Mouse (Mus musculus) liver, adult (tissue): Measurements from ENCODE around the gene Vwc2l.

ENCODE experiments used
- GATA4 ChIP-seq: IDR thresholded peaks from 2 replicates; pipeline ENCODE4 v1.6.1; 2014; ENCODE audit warnings: mild to moderate bottlenecking, low read length; ENCODE audit not compliant: insufficient replicate concordance

The Vwc2l gene

DNA sequence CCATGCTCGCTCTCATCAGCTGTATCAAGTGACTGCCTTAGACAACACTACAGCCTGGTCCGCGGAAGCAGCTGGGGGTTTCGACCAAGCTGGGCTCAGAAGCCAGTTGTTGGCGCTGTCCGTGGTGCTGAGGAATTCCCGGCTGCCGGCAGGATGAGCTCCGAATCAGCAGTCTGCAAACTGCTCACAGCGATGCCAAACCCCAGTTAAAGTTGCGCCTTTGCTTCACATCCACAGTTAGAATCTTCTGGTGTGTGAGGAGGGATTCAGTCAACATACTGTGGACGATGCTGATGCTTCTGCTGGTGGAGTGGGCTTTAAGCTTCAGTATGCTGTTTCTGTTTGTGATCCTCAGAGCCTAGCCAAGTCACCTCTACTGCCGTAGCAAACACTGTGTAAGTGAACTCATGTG, at the start of gene Vwc2l:
Gene Vwc2l, plus strand, starts transcription at position 61 of the 412 bp plus-strand sequence.
- no peak for TF ChIP-seq GATA4

DNA sequence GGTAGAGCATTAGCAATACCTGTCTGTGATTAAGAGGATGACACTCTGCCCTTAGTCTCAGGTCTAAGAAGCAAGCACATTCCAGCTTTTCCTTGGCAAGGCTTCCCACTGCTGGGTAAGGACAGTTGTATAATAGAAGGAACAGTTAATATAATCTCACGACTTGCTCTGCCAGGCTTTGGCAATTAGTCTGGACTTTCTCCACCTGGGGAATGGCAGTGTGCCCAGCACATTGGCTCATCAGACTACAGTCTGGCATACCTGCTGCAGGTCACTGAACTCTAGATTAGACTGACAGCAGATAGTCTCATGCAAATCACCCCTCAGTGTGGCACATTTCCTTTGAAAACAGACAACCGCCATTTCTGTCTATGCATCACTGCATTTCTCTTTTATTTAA, 33.0 kb upstream of the Vwc2l start:
- peak; percentile 72; the same call in 1 of the 2 replicates for TF ChIP-seq GATA4

DNA sequence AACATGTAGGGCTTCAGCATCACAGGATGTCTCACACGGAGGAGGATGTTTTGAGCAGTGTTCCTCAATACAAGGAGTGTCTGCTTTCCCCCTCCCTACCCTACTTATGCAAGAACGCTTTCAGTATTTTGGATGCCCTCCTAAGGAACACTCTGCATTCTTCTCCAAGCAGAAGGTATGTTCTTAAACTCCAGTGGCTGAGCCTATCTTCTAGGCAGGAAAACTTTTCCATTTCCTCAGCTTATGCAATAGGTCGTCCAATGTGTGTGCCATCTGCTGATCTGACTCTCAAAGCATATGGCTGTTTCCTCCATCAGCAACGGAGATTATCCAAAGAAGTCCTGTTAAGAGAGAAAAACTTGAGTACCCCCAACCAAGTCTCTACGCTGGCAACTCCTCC, 25.2 kb upstream of the Vwc2l start:
- no peak for TF ChIP-seq GATA4

DNA sequence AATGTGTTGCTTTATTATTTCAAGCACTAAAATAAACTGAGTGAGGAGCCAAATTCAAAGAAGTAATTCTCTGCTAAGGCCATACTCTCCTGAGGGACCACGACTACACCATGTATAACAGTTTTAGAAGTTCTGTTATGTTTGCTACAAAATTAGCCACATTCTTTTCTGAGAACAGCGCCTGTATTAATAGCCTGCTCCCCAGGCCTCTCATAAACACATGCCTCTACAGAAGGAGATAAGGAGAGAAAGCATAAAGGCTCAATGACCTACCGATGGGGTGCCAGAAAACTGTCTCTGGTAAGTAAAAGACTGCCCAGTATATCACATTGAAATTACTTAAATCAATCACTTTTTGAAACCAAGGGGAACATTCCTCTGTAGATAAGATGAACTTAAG, 21.6 kb upstream of the Vwc2l start:
- no peak for TF ChIP-seq GATA4

DNA sequence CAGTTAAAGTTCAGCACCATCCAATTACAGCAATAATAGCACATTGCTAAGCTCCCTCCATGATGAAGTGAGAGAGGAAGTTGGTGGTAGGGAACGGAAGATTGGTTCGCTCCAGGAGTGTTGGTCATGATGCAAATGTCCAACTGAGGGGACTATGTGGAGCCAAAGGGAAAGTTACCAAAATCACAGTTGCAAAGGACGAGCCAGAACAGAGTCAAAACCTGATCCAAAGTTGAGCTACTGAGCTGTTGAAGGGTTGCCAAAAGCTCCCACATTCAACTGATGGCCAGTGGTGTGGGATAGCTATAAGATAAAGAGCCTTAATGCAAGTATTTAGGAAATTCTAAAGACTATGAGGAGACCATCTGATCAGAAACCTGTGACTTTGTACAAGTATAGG, 19.7 kb upstream of the Vwc2l start:
- no peak for TF ChIP-seq GATA4

DNA sequence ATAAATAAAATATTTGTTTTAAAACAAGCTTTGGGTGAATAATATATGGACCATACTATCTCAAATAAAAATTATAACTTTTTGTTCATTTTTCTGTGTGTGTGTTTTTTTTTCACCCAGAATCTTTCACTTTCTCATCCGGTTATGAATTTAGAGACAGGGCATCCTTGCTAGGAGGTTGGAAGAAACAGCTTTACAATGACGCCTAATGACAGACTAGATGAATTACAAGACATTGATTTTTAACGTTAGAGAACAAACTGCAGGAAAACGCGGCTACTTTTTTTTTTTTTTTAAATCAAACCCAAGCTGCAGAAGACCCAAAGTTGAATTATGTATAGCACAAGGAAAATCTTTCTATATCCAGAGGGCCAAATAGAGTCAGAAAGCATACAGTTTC, 470 bp upstream of the Vwc2l start:
- TF ChIP-seq GATA4, result no peak

DNA sequence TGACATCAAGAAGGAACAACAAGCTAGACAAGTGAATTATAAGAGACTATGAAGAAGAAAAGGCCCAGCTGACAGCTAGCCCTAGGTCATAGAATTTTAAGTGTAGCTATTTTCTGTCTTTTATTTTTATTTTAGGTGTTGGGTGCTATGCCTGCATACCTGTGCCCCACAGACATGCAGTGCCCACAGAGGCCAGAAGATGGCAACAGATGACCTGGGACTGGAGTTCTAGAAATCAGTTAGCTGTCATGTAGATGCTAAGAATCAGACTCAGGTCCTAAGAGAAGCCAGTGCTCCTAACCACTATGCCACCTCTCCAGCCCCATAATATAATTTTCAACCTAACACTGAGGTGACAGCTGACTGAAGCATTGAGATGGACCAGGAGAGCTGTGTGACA, 61.6 kb downstream of the Vwc2l start:
- no peak for TF ChIP-seq GATA4

DNA sequence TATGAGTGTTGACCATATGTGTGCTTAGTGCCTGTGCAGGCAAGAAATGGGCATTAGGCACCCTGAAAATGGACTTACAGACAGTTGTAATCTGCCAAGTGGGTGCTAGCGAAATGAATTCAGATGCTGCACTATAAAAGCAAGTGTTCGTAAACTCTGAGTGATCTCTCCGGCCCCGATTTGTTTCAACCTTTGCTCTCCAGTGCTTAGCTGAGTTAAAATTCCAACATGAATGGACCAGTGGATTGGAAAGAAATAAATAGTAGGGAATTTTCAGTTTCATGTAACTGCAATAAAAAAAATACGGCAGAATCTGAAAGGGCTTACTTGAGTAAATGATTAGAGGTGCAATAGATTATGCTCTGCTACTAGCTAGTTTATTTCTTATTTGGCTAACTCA, 66.1 kb downstream of the Vwc2l start:
- TF ChIP-seq GATA4, result no peak

DNA sequence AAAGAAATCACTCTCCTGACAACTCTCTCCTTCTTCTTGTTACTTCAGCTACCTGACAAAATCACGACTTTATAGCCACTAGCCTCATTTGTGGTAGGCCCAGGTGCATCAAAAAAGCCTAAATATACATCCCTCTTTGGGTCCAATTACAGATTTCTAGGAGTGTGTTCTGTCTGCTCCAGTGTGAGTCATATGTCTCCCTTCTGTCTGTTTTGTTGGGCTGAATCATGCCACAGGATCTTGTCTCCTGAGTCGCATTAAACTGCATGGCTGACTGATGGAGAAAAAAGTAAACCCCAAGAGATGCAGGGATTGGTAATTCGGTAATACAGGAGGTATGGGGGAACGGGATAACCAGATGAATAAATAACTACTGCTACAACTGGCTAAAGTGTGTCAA, 69.6 kb downstream of the Vwc2l start:
- TF ChIP-seq GATA4, result no peak

DNA sequence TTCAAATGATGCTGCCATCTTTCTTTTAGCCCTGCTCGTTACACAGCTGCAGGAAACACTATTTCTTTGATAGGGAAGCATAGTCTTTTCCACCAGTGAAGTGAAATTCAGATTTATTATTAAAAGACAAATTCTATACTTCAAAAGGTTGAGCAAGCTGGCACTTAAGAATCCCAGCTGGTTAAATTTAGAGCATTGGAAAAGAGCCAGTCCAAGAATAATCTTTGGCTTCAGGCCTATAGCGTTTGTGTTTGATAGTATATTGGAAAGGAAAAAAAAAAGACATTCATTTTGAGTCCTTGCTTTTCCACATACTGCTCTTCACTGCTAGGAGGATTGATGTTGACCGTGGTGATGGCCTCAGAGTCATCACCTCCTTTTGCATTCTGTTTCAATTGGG, 77.9 kb downstream of the Vwc2l start:
- no peak for TF ChIP-seq GATA4

DNA sequence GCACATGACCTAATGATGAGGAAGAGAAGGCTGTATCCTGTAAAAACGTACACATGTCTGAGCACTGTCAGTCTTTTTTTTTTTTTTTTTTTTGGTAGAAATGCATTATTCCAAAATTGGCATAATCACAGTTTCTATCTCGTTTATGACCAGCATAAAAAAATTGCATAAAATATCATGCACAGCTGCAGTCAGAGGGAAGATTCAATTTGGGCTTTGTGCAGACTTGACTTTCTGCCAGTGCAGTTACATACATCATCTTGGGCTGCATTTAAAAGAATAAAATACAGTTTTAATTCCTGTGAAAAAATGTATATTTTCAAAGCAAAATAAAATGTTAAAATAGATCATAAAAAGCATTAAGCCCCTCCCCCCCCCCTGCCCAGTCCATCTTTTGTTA, 97.6 kb downstream of the Vwc2l start:
- TF ChIP-seq GATA4, result no peak

DNA sequence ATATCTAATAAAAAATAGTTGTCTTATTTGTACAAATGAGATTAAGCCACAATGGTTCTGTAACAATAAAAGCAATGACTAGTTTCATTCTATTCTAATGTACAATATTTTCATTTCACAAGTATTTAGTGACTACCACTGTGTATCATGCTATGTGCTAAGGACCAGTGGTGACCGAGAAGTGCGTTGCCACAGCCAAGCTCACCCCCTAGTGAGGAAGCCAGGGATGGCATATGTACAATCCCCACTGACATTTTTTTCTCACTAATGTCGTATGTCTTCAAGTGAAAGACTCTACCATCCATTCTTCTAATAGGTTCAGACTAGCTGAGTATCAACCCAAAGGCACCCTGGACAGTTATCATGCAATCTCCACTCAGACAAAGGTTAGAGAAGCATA, 107.7 kb downstream of the Vwc2l start:
- TF ChIP-seq GATA4, result no peak

DNA sequence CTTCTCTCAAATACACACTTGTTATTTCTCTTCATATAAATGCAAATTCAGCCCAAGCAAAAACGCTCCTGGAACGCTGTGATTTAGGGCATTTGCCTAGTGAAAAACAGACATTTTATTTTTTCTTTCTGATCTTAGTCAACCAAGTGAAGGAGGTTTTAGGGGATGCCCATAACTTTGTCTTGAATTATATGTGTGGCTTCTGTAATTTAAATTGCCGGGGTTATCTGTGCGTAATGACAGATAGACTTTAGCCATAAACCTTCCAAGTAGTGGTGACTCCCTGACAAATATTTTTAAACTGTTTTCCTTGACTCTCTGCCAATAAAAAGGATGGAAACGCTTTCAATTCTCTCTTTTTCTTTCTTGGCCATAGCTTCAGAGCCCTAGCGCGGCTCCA, 116.7 kb downstream of the Vwc2l start:
- no peak for TF ChIP-seq GATA4

DNA sequence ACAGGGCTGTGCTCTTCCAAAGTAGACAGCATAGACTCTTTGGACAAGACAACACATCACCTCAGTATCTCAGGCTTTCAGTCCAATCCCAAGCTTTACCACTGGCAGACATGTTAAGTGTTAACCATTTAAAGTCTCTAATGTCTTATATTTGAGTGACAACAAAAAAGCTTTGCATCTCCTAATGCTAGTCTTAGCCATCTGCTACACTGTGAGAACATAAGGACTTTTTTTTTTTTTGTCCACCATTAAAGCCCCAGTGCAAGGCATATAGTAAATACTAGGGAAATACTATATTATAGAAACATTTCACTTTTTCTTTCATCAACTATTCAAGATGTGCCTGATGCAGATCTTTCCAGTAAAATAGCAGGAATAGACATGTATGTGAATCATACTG, 119.8 kb downstream of the Vwc2l start:
- no peak for TF ChIP-seq GATA4

DNA sequence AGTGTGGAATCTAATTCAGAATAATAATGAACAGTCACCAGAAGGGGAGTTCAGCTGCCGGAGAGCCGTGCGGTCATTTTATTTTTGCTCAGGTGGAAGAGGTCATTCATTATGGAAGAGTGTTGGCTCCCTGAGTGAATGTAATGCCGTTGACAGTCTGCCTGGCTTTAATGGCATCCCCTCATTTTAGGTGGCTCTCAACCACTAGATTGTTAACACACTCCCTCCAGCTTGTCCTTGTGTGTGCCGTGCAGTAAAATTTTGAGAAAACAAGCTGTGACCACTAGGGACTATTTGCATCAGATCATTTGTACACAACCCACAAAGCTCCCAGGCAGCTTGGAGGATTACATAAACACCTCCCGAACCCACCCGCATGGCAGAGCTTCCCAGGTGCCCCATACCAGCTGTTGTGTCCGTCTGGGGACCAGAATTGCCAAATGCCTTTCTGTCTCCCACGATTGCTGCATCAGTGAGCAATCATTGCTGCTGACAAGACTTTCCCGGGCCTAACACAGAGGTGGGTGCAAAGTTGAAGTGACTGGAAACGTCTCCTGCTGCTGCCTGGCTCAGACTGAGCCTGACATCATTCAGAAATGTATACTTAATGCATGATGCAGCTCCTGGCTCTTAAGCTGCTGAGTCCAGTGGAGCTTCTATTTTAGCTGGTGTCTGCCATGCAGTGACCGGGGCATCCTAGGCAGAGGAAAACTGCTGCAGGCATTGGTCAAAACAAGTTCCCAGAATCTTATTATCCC, 126.3 kb downstream of the Vwc2l start:
- no peak for TF ChIP-seq GATA4

DNA sequence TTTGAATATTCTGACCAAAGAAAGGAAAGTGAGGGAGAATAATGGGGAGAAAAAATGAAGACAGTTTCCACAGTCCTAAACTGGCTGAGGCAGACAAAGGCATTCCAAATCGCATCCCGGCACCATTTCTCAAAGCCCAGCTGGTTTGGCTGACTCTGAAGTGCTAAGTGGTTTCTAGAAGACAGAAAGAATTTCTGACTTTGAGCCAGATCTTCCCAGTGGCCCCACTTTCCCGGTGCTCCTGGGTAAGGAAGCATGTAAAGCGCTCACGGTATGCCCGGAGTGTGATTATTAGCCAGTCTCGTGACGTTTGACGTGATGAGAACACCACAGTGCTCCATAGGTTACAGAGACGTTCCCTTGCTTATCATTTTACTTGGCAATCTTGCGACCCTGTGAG, 127.9 kb downstream of the Vwc2l start:
- no peak for TF ChIP-seq GATA4

DNA sequence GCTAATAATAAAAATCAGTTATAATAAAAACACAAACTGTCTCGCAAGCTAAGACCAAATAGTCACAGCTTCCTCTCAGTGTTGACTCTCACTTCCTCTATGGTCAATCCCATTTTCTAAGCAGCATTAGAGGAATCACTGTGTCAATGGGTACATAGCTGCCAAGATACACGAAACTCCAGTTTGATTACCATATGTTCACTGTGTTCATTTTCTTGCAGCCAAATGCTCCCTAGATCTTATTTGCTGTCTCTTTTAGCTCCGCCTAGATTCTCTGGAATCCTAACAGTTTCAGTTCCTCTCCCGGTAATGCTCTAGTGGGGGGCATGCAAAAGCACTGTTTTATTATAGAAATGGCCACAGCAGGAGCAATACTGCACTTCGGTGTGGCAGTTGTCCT, 130.4 kb downstream of the Vwc2l start:
- no peak for TF ChIP-seq GATA4

DNA sequence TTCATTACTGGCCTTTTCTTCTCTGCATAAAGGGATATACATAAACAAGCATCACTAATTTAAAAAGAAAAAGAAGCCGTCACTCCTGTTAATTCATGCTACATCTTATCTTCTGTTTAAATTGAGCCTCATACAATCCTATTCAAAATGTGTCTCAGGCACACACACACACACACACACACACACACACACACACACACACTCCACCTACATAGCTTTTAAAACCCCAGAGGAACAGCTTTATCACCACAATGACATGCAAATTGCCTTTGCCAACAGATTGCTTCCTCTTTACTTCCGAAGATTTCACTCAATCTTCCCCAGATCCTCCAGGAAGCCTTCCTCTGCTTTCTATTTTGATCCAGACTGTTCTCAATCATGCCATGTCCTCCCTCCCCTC, 136.2 kb downstream of the Vwc2l start:
- TF ChIP-seq GATA4, result no peak

DNA sequence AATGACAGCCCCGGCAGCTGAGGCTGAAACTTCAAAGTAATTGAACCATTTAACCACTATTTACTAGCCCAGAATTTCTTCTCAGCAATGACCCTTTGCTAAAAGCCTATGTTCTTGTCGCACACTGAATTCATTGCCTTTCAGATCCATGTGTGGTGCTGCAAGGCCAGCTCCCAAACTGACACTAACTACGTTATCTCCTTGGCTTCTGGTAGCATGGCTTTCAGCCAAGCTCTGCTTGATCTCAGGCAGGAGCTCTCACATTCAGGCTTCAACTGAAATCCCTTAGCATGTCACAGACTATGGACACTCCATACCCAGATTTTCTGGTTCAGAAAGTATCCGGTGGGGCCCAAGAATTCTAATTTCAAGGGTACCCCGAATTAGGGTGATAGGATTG, 140.6 kb downstream of the Vwc2l start:
- no peak; the same call in 1 of the 2 replicates for TF ChIP-seq GATA4
